Mouse (Mus musculus): Measurements from ENCODE around the gene Sertad3.
"Not testable (repeated sequence)": the region's sequence is repeated elsewhere in the genome, so short reads cannot be mapped to it uniquely, and the experiment has no call there.

The Sertad3 gene

DNA sequence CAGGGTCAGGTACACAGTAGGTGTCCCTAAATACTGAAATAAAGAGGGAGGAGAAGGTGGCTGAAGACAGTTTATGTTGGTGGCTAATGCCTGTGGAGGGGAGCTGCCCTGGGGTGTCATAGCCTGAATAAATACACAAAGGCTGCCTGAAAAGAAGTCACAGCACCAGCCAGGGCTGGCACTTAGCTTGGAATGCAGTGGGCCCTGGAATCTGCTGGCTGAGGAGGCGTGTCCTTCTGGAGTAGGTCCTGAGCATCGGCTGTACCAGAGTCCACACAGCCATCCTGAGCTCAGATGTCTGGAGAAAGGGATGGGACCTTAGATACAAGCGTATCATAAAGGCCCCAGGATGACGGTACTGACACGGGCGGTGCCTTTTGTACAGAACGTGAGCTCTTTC, 18.3 kb downstream of the Sertad3 start:
- no peak for DNase-seq (ENCODE audit: low spot score in 2 of 2)

- no peak for DNase-seq (ENCODE audit: low spot score in 2 of 2)
These were observed 19.5 kb downstream of the Sertad3 start for GRCm38 (mm10) chr7:27493022-27493421.

DNA sequence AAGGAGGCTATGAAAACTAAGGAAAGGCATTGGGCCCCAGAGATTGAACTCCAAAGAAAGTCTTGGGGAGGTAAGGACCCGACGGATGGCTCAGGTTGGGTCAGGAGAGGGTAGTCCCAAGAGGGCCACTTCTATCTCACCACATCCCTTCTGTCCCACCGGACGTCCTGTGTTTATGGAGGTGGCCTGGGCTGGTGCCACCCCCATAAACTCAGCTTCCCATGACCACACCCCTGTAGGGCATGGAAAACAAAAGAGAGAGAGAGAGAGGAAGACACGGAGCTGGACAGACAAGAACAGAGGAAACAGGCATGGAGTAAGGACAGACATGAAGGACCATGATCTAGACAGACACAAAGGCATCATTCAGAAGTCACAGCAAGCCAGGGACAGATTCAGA, 19.9 kb downstream of the Sertad3 start:
- DNase-seq (ENCODE audit: low spot score in 2 of 2), result no peak

- not testable (repeated sequence) for DNase-seq (ENCODE audit: low spot score in 2 of 2)
These were observed 21.2 kb downstream of the Sertad3 start for GRCm38 (mm10) chr7:27494659-27495367.

- no peak for DNase-seq (ENCODE audit: low spot score in 2 of 2)
These were observed 25.5 kb downstream of the Sertad3 start, which contains the start of gene Prx for GRCm38 (mm10) chr7:27499036-27499435. Prx (plus strand) TSS chr7:27499324.

- DNase-seq (ENCODE audit: low spot score in 2 of 2), result no peak
These were observed 28.1 kb downstream of the Sertad3 start for GRCm38 (mm10) chr7:27501620-27502019.

- DNase-seq (ENCODE audit: low spot score in 2 of 2), result peak in 1 of 2 experiments; percentile 29
These were observed 33.3 kb downstream of the Sertad3 start for GRCm38 (mm10) chr7:27506765-27507370.

- DNase-seq (ENCODE audit: low spot score in 2 of 2), result peak; percentile 100
These were observed 34.4 kb downstream of the Sertad3 start for GRCm38 (mm10) chr7:27507711-27508647.

- DNase-seq (ENCODE audit: low spot score in 2 of 2), result peak; percentile 66 to 76
These were observed 35.1 kb downstream of the Sertad3 start for GRCm38 (mm10) chr7:27508648-27509005.

- DNase-seq (ENCODE audit: low spot score in 2 of 2), result no peak
These were observed 37.2 kb downstream of the Sertad3 start for GRCm38 (mm10) chr7:27510809-27511208.

GRCm38 (mm10) chr7:27514961-27515360, 41.4 kb downstream of the Sertad3 start:
- DNase-seq (ENCODE audit: low spot score in 2 of 2), result no peak

DNA sequence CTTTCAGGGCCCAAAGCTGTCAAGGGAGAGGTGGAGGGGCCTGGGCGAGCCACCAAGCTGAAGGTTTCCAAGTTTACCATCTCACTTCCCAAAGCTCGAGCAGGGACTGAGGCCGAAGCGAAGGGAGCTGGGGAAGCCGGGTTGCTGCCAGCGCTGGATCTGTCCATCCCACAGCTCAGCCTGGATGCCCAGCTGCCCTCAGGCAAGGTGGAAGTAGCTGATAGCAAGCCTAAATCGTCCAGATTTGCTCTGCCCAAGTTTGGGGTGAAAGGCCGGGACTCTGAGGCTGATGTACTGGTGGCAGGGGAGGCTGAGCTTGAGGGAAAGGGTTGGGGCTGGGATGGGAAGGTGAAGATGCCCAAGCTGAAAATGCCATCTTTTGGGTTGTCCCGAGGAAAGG, 44.7 kb downstream of the Sertad3 start:
- no peak for DNase-seq (ENCODE audit: low spot score in 2 of 2)

DNA sequence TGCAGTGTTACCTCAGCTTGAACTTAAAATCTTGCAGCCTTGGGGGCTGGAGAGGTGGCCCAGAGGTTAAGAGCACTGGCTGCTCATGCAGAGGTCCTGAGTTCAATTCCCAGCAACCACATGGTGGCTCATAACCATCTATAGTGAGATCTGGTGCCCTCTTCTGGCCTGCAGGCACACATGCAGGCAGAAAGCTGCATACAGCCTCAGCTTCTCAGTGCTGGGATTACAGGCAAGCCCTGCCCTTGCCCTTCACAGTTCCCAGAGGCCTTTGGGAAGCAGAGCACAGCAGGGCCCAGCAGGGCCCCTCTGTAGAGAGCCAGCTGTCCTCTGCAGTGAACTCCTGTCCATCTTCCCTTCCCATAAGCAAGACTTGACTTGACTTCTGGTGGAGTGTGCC, 46.5 kb downstream of the Sertad3 start:
- no peak for DNase-seq (ENCODE audit: low spot score in 2 of 2)

- no peak for DNase-seq (ENCODE audit: low spot score in 2 of 2)
These were observed 47.0 kb downstream of the Sertad3 start for GRCm38 (mm10) chr7:27520599-27520998.

GRCm38 (mm10) chr7:27522967-27523366, 49.4 kb downstream of the Sertad3 start, which contains the start of gene Hipk4:
Hipk4 (plus strand) TSS chr7:27523267.
- DNase-seq (ENCODE audit: low spot score in 2 of 2), result no peak

- no peak for DNase-seq (ENCODE audit: low spot score in 2 of 2)
These were observed 50.2 kb downstream of the Sertad3 start for GRCm38 (mm10) chr7:27523805-27524204.

- peak; percentile 52 to 70 for DNase-seq (ENCODE audit: low spot score in 2 of 2)
These were observed 52.7 kb downstream of the Sertad3 start for GRCm38 (mm10) chr7:27526039-27526827.
